Mouse (Mus musculus): ENCODE measurements around the gene Fam198a.

DNA sequence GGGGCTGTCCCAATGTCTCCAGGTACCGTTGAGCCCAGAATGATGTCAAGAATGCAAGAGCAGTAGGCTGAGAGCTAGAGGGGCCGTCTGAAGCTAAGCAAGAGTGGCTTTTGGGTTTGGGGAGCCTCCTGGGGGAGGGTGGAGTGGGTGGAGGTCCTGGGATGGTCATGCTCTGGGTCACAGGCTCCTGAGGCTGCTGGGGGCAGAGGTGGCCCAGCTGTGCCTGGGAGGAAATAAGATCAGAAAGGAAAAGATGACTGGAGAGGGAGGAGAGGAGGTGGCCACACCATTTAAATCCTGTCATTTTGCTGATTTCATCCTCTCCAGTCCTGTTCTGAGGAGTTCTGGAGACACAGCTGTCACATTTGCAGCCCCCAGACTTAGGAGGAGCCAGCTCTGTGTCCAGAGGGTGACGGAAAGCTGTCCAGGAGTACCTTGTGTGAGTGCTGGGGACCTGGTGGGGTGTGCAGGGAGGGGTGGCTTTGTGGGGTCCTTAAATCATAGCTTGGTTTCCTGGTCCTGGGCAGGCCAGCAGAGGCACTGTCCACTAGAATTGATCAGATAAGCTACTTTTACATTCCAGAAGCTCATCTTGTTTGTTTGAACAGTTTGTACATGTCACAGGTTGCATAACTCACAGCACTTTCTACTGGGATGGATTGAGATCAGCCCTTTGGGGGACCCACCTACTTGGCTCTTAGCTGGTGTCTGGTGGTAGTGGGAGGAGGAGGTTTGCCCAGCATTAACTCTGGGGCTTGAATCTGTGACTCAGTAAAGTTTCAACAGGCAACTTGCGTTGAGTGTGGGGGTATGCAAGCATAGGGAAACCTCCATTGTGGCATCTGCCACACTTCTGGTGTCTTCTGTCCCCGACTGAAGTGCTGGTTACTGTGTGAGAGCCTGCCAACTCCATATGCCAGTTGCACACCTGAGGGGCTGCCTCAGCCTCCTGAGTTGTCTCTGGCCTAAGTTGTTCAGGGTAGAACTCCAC is 48.8 kb upstream of the Fam198a start:
- no peak for TF ChIP-seq CTCF (IDR thresholded peaks at IDR 0.05; ENCODE audit: borderline replicate concordance, extremely low read depth, insufficient read depth, insufficient read length)
- TF ChIP-seq POLR2A (IDR thresholded peaks at IDR 0.05; ENCODE audit: borderline replicate concordance, extremely low read depth, insufficient read depth, insufficient read length, poor library complexity, severe bottlenecking): no peak

Data from brain, embryonic 14.5 days (tissue).